18 mouse cellular contexts compared by ENCODE assay signal in genomic region chr5:60228966-60229365, GRCm38 (mm10).
"Had no signal": no experiment of that assay in that cellular context is flagged by ENCODE, and none has a peak within 500 bp of the region (broad histone marks: within the 10 kb centered on the region; RNA-seq: fewer than 3 reads in every experiment).

No protein-coding gene starts in this region.

- H3K4me2 ChIP-seq: limb, embryonic 12.5 days; limb, embryonic 15.5 days; liver, embryonic 11.5 days; lung, embryonic 14.5 days; stomach, embryonic 15.5 days had no signal

- H3K4me1 ChIP-seq: limb, embryonic 12.5 days; limb, embryonic 15.5 days; stomach, embryonic 15.5 days had no signal

- H3K4me3 ChIP-seq: limb, embryonic 12.5 days; limb, embryonic 15.5 days; stomach, embryonic 15.5 days had no signal

- H3K27ac ChIP-seq: limb, embryonic 12.5 days; limb, embryonic 15.5 days; liver, embryonic 14.5 days; macrophage; stomach, embryonic 15.5 days had no signal

- DNase-seq: kidney, adult 11 months; kidney, adult 9 months; kidney, postnatal 14 days; kidney, postnatal 4 days; left cerebral cortex, postnatal 4 days; liver, postnatal 0 days; lung, embryonic 14.5 days; right cerebral cortex, postnatal 25 days; spleen, adult 18-20 months; thymus, postnatal 25 days had no signal

- H3K36me3 ChIP-seq: limb, embryonic 12.5 days; limb, embryonic 15.5 days; stomach, embryonic 15.5 days had no signal

- ATAC-seq: liver, postnatal 0 days; lung, postnatal 0 days; midbrain, embryonic 16.5 days had no signal

- H3K27me3 ChIP-seq: limb, embryonic 12.5 days; limb, embryonic 15.5 days; stomach, embryonic 15.5 days had no signal

- H3K9me3 ChIP-seq: limb, embryonic 12.5 days; limb, embryonic 15.5 days; stomach, embryonic 15.5 days had no signal

- H3K9ac ChIP-seq: limb, embryonic 12.5 days; limb, embryonic 15.5 days; liver, embryonic 14.5 days; liver, postnatal 0 days; lung, embryonic 14.5 days; stomach, embryonic 15.5 days had no signal
